Mouse (Mus musculus) stomach, postnatal 0 days (tissue): ENCODE data around the gene Pdk3.

ENCODE experiments used
- CTCF ChIP-seq: IDR thresholded peaks from 2 replicates; pipeline ENCODE4 v1.5.1; 2016; ENCODE audit warnings: antibody characterized with exemption, low read depth, mild to moderate bottlenecking, moderate library complexity
- EP300 ChIP-seq: optimal IDR thresholded peaks from 2 replicates; pipeline ENCODE3; 2016; ENCODE audit warnings: antibody characterized with exemption

GRCm38 (mm10) chrX:93730854-93731253 lies 101.1 kb downstream of the Pdk3 start:
- TF ChIP-seq EP300 (no peak), CTCF (no peak)
